In the genomic region with DNA sequence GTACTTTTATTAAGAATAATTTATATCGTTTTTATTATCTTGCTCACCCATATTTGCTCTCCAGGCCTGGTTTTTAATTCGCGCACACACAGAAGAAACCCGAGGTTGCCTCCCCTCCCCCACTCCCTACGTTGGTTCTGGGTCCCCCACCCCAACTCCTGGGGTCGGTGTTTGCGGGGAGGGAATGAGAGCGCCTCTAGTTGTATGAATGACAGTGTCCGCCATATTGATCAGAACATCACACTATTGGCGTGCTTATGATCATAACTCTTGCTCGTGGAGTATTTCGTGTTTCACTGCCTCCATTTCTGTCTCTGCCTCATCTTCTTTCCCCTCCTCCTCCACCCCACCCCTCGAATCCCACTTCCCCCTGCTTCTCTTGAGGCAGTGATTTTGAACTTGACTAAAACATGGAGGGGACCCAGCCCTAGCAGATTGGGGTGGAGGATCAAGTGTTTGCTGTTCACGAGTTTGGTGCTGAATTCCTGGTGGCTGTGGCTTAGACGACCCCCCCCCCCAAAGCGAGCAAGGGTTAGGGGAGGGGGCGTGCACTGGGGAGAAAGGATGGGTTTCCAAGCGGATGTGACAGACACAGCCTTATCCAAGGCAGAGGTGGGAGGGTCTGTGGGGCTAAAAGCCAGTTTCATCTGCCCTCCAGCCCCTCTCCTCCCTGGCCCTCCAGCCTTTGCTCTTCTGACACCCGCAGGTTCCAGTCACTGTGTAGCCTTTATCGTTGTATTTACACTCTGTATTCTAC, we compare ENCODE assay signal across 9 mouse cellular contexts. TPM values are rescaled to one million over a fixed set of nuclear protein-coding genes. Genes with fewer than 3 reads are reported as not detected.
DNase-seq lines count a peak whose midpoint lies in the region; ATAC-seq lines count a peak whose summit lies in the region.
"Had no signal": no experiment of that assay in that cellular context is flagged by ENCODE, and none has a peak within 500 bp of the region (broad histone marks: within the 10 kb centered on the region; RNA-seq: fewer than 3 reads in every experiment).

No protein-coding gene starts in this region.

- H3K4me1 ChIP-seq in forebrain, embryonic 15.5 days: peaks cover 37% of the 10 kb centered on the region
- H3K4me1 ChIP-seq in midbrain, embryonic 14.5 days (ENCODE audit: control insufficient read depth, insufficient read depth, low read length): peaks cover 24% of the 10 kb centered on the region

- peak overlapping the region; percentile 97 for H3K9ac ChIP-seq in forebrain, embryonic 15.5 days (replicated peaks)
- peak overlapping the region; percentile 95 for H3K9ac ChIP-seq in midbrain, embryonic 14.5 days (replicated peaks; ENCODE audit: low read length)

- H3K4me3 ChIP-seq in forebrain, embryonic 15.5 days: peak overlapping the region; percentile 92
- peak overlapping the region; percentile 85 for H3K4me3 ChIP-seq in midbrain, embryonic 14.5 days (replicated peaks; ENCODE audit: low read depth, low read length)

- 4% methylated on average over 20 of the region's 20 CpGs for WGBS in forebrain, embryonic 15.5 days
- 4% methylated on average over 20 of the region's 20 CpGs for WGBS in midbrain, embryonic 14.5 days

- peak; percentile 32 to 66 for DNase-seq in layer of hippocampus, postnatal 10 days (ENCODE audit: low spot score in 2 of 2)
- DNase-seq in layer of hippocampus, adult 8-10 months (ENCODE audit: low spot score in 2 of 2): no peak
- DNase-seq in cerebellum, adult 18-20 months: peak; percentile 47 to 55
- peak; percentile 82 for DNase-seq in midbrain, embryonic 14.5 days
- DNase-seq in adrenal gland, adult 18-20 months (ENCODE audit: low spot score in 2 of 2): no peak
- DNase-seq in urinary bladder, postnatal 36 days (ENCODE audit: low spot score in 2 of 2): no peak
- DNase-seq: liver, embryonic 13.5 days had no signal

- no peaks in the 10 kb centered on the region for H3K27me3 ChIP-seq in forebrain, embryonic 15.5 days
- no peaks in the 10 kb centered on the region for H3K27me3 ChIP-seq in midbrain, embryonic 14.5 days (ENCODE audit: control insufficient read depth, insufficient read depth, low read length)

- H3K36me3 ChIP-seq in forebrain, embryonic 15.5 days: no peaks in the 10 kb centered on the region
- H3K36me3 ChIP-seq in midbrain, embryonic 14.5 days (ENCODE audit: control insufficient read depth, insufficient read depth, low read length): peaks cover 8% of the 10 kb centered on the region; the same call in 1 of the 2 replicates
- H3K36me3 ChIP-seq: liver, embryonic 13.5 days had no signal

- ATAC-seq in forebrain, embryonic 15.5 days (replicated peaks): no peak
- no peak for ATAC-seq in midbrain, embryonic 14.5 days (ENCODE audit: low FRiP score, low TSS enrichment)
- no peak for ATAC-seq in frontal cortex, adult (ENCODE audit: low TSS enrichment)

- peak overlapping the region; percentile 91 for H3K4me2 ChIP-seq in forebrain, embryonic 15.5 days (replicated peaks)
- peak overlapping the region; percentile 60 for H3K4me2 ChIP-seq in midbrain, embryonic 14.5 days (ENCODE audit: low read length)

- no peaks in the 10 kb centered on the region for H3K9me3 ChIP-seq in forebrain, embryonic 15.5 days
- no peaks in the 10 kb centered on the region for H3K9me3 ChIP-seq in midbrain, embryonic 14.5 days (ENCODE audit: control insufficient read depth, low read length)
- H3K9me3 ChIP-seq: liver, embryonic 13.5 days had no signal

- peak overlapping the region; percentile 99 for H3K27ac ChIP-seq in forebrain, embryonic 15.5 days (replicated peaks)
- H3K27ac ChIP-seq in midbrain, embryonic 14.5 days (replicated peaks; ENCODE audit: low read depth, low read length): peak overlapping the region; percentile 97
- H3K27ac ChIP-seq: liver, embryonic 13.5 days had no signal

RNA-seq across cellular contexts. Expression of a gene that starts 2.1 kb away (rescaled TPM):
- total RNA-seq in layer of hippocampus, postnatal 10 days (2021): 100 to 1,000 TPM; 901 to 916 TPM
- 100 to 1,000 TPM; 634 to 668 (median 642) TPM for total RNA-seq in layer of hippocampus, adult 8-10 months (2022)
- 167 and 173 TPM in 2 replicates for polyA plus RNA-seq in forebrain, embryonic 15.5 days (2015; fragmentation: Nextera tagmentation; extraction: Ambion mirVana)
- 179 and 213 TPM in 2 replicates for polyA plus RNA-seq in midbrain, embryonic 14.5 days (2014; fragmentation: Nextera tagmentation; extraction: Ambion mirVana)
- 10 to 100 TPM; 32.5 to 52.8 TPM for total RNA-seq in adrenal gland, adult 18-20 months (2021)

Comparison
In these comparisons a context has a peak if more than half of its experiments do, and no peak if none do; other contexts are left out.
1. DNase-seq: peak in layer of hippocampus, postnatal 10 days (2 of 2), cerebellum, adult 18-20 months (2 of 2) and midbrain, embryonic 14.5 days (single experiment); none in layer of hippocampus, adult 8-10 months (0 of 2), adrenal gland, adult 18-20 months (0 of 2) and urinary bladder, postnatal 36 days (0 of 2).
2. RNA of a gene that starts 2.1 kb away (total RNA-seq): 901 to 916 TPM in layer of hippocampus, postnatal 10 days and 634 to 668 TPM in layer of hippocampus, adult 8-10 months; 32.5 to 52.8 TPM in adrenal gland, adult 18-20 months; every median in the first group is over 10 times any median in the second.